Mouse (Mus musculus): ENCODE data around the gene Rad54l2. TPM values are rescaled to one million over a fixed set of nuclear protein-coding genes. Genes with fewer than 3 reads are reported as not detected.

The Rad54l2 gene
- total and polyA plus RNA-seq, 2 experiments from 2014 or later: 3.6 to 22.7 TPM

DNA sequence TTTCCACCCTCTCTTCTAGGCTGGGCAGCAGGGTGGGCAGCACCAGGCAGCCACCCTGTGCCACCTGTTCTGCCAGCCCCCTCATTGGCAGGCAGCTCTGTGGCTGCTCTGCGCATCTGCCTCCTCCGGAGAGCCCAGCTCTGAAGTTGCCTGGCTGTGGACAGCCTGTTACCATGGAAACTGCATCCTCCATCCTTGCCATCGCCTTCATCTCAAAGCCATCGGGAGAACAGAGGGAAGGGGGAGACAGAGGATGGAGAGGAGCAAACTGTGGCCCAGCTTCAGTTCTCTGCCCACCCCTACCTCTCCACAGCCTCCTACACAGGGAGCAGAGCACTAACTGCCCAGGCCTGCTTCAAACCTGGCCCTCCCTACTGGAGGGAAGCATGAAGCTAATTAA is 124.6 kb downstream of the Rad54l2 start:
- ATAC-seq: peak; percentile 94
- Histone ChIP-seq H3K27ac (ENCODE audit: low read depth, low read length) (peak overlapping the region; percentile 88), H3K4me2 (ENCODE audit: low read depth) (peak overlapping the region; percentile 17; the same call in 1 of the 2 replicates), H3K36me3 (ENCODE audit: insufficient read depth) (peaks cover 47% of the 10 kb centered on the region), H3K9me3 (ENCODE audit: low read length) (no peaks in the 10 kb centered on the region), H3K27me3 (ENCODE audit: insufficient read depth, low read length) (no peaks in the 10 kb centered on the region), H3K9ac (peak overlapping the region; percentile 22; the same call in 1 of the 2 replicates), H3K4me1 (ENCODE audit: insufficient read depth) (peaks cover 22% of the 10 kb centered on the region), H3K4me3 (ENCODE audit: low read depth, low read length) (no peak overlapping the region)
- no peak for TF ChIP-seq CTCF (IDR thresholded peaks at IDR 0.05; ENCODE audit: low read depth)
- 13% methylated on average over 4 of the region's 4 CpGs for WGBS
- peak; percentile 85 for DNase-seq

GRCm38 (mm10) chr9:106663200-106663599 is 125.8 kb downstream of the Rad54l2 start:
- WGBS: 72% methylated on average over 6 of the region's 6 CpGs
- no peak overlapping the region for H3K27ac ChIP-seq (ENCODE audit: low read depth, low read length)
- TF ChIP-seq CTCF (IDR thresholded peaks at IDR 0.05; ENCODE audit: low read depth): no peak
- H3K4me3 ChIP-seq (ENCODE audit: low read depth, low read length): no peak overlapping the region
- peaks cover 22% of the 10 kb centered on the region for H3K4me1 ChIP-seq (ENCODE audit: insufficient read depth)
- no peaks in the 10 kb centered on the region for H3K9me3 ChIP-seq (ENCODE audit: low read length)
- H3K4me2 ChIP-seq (ENCODE audit: low read depth): no peak overlapping the region
- no peak overlapping the region for H3K9ac ChIP-seq
- ATAC-seq: no peak
- no peak for DNase-seq
- peaks cover 50% of the 10 kb centered on the region for H3K36me3 ChIP-seq (ENCODE audit: insufficient read depth)
- no peaks in the 10 kb centered on the region for H3K27me3 ChIP-seq (ENCODE audit: insufficient read depth, low read length)

DNA sequence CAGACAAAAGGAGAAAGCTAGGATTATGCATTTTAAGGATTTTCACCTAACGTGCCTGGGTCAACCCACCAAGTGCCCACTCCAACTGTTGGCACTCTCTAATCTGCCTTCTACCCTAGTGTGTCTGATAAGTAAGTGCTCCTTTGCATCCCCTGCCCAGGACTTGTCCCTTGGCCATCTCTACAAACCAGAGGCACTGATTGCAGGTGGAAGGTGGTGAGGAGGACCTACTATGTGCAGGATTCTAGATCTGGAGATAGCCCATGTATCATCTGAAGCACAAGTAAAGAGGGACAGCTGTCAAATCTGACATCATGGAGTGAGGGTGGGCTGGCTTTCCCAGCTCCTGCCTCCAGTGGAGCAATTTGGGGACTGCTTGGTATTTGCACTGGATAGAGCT is 129.1 kb downstream of the Rad54l2 start:
- WGBS: 66% methylated on average over 1 of the region's 1 CpGs
- DNase-seq (no peak), ATAC-seq (no peak)
- H3K27me3 ChIP-seq (ENCODE audit: insufficient read depth, low read length): no peaks in the 10 kb centered on the region
- no peak overlapping the region for H3K4me2 ChIP-seq (ENCODE audit: low read depth)
- peaks cover 31% of the 10 kb centered on the region for H3K36me3 ChIP-seq (ENCODE audit: insufficient read depth)
- no peak overlapping the region for H3K27ac ChIP-seq (ENCODE audit: low read depth, low read length)
- no peak overlapping the region for H3K9ac ChIP-seq
- H3K9me3 ChIP-seq (ENCODE audit: low read length): no peaks in the 10 kb centered on the region
- TF ChIP-seq CTCF (IDR thresholded peaks at IDR 0.05; ENCODE audit: low read depth): no peak
- no peak overlapping the region for H3K4me3 ChIP-seq (ENCODE audit: low read depth, low read length)
- H3K4me1 ChIP-seq (ENCODE audit: insufficient read depth): peaks cover 17% of the 10 kb centered on the region

DNA sequence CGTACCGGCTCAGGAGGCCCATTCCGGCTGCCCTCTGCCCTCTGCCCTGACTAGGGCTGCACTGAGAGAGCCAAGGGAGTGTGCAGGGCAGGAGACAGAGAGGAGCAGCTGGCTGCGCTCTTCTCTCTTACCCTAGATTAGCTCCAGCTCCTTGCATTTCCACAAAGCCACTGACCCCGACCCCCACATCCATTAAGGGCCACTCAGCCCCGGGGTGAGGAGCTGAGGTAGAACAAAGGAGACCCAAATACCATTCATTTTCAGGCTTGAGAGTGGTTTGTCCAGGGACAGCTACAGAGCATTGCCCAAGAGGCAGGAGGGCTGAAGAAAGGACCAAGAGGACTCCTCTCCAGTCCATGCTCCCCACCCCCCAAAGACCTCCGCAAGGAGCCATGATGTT is 129.6 kb downstream of the Rad54l2 start:
- no peak overlapping the region for H3K9ac ChIP-seq
- H3K4me2 ChIP-seq (ENCODE audit: low read depth): no peak overlapping the region
- H3K9me3 ChIP-seq (ENCODE audit: low read length): no peaks in the 10 kb centered on the region
- H3K27me3 ChIP-seq (ENCODE audit: insufficient read depth, low read length): no peaks in the 10 kb centered on the region
- TF ChIP-seq CTCF (IDR thresholded peaks at IDR 0.05; ENCODE audit: low read depth): no peak
- DNase-seq (no peak), ATAC-seq (no peak)
- peaks cover 31% of the 10 kb centered on the region for H3K36me3 ChIP-seq (ENCODE audit: insufficient read depth)
- WGBS: 31% methylated on average over 7 of the region's 7 CpGs
- H3K27ac ChIP-seq (ENCODE audit: low read depth, low read length): no peak overlapping the region
- 0 out of 2 replicates have a peak, but pooled peaks cover 12% of the 10 kb centered on the region for H3K4me1 ChIP-seq (ENCODE audit: insufficient read depth)
- H3K4me3 ChIP-seq (ENCODE audit: low read depth, low read length): no peak overlapping the region

GRCm38 (mm10) chr9:106657592-106657991 is 131.4 kb downstream of the Rad54l2 start:
- H3K4me2 ChIP-seq (ENCODE audit: low read depth): no peak overlapping the region
- H3K27me3 ChIP-seq (ENCODE audit: insufficient read depth, low read length): no peaks in the 10 kb centered on the region
- no peak overlapping the region for H3K27ac ChIP-seq (ENCODE audit: low read depth, low read length)
- DNase-seq (peak; percentile 24), ATAC-seq (peak; percentile 67)
- no peak overlapping the region for H3K9ac ChIP-seq
- WGBS: 30% methylated on average over 5 of the region's 5 CpGs
- H3K4me1 ChIP-seq (ENCODE audit: insufficient read depth): no peaks in the 10 kb centered on the region
- no peaks in the 10 kb centered on the region for H3K9me3 ChIP-seq (ENCODE audit: low read length)
- no peak overlapping the region for H3K4me3 ChIP-seq (ENCODE audit: low read depth, low read length)
- no peak for TF ChIP-seq CTCF (IDR thresholded peaks at IDR 0.05; ENCODE audit: low read depth)
- H3K36me3 ChIP-seq (ENCODE audit: insufficient read depth): peaks cover 31% of the 10 kb centered on the region

DNA sequence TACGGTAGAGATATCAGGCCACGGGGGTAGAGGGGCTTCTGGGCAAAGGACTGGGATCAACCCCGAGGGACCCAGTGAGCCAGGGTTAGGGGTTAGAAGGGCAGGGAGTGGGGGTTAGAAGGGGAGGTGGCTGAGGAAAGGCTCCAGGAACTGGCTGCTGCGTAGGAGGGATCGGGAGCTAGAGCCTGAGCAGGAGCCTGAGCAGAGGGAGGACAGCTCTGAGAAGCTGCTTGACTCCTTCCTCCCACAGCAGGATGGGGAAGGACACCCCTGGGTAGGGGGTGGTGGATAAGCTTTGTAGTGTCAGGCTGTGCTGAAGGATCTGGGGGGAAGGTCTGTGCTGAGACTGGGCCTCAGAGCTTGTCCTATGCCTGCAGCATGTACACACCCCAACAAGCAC is 132.2 kb downstream of the Rad54l2 start:
- WGBS: 40% methylated on average over 5 of the region's 5 CpGs
- no peak overlapping the region for H3K9ac ChIP-seq
- H3K36me3 ChIP-seq (ENCODE audit: insufficient read depth): peaks cover 24% of the 10 kb centered on the region
- peak overlapping the region; percentile 82; the same call in 1 of the 2 replicates for H3K4me2 ChIP-seq (ENCODE audit: low read depth)
- ATAC-seq (no peak), DNase-seq (no peak)
- no peaks in the 10 kb centered on the region for H3K27me3 ChIP-seq (ENCODE audit: insufficient read depth, low read length)
- H3K27ac ChIP-seq (ENCODE audit: low read depth, low read length): no peak overlapping the region
- no peak for TF ChIP-seq CTCF (IDR thresholded peaks at IDR 0.05; ENCODE audit: low read depth)
- H3K4me1 ChIP-seq (ENCODE audit: insufficient read depth): no peaks in the 10 kb centered on the region
- no peak overlapping the region for H3K4me3 ChIP-seq (ENCODE audit: low read depth, low read length)
- no peaks in the 10 kb centered on the region for H3K9me3 ChIP-seq (ENCODE audit: low read length)

DNA sequence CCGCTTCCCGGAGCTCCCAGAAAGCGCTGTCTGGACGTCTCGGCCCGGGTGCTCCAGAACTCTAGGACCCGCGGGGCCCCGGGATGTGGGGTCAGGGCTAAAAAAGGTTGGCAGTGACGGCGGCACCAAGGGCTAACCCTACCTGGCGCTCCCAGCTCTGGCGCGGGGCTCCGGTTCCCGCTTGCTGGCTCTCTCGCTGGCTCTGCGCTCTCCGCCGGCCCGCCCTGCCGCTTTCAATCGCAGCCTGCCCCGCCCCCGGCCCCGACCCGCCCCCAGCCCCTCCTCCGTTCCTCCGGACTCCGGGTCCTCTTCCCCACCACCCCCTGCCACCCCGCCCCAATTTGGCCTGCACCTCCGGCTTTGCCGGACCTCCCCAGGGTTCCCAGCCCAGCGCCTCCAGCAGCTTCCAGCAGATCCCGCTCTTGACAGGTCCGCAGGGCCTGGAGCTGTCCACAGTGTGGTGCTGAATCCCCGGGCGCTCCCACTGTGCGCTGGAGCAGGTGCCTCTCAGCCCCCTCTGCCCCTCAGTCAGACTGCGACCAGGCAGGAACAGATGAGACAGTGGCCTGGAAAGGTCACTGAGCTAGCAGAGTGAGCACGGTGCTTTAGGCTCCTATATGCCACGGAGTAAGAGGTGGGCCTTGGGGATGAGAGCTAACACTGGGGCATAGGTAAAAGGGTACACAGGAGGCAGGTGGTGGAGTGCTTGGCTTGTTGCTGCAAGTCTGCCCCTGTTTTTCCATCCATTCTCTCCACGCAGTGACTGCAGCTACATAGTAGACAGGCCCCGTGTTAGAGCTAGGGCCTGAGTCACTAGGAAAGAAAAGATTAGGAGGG is 132.9 kb downstream of the Rad54l2 start, which contains the start of gene Grm2:
Gene Grm2, minus strand, starts transcription at position 199 of the 837 bp plus-strand sequence.
- TF ChIP-seq CTCF (IDR thresholded peaks at IDR 0.05; ENCODE audit: low read depth): peak; percentile 12; the same call in 1 of the 2 replicates
- Histone ChIP-seq H3K36me3 (ENCODE audit: insufficient read depth) (peaks cover 17% of the 10 kb centered on the region), H3K4me3 (ENCODE audit: low read depth, low read length) (peak within 1 kb of the TSS; percentile 58), H3K27ac (ENCODE audit: low read depth, low read length) (peak within 1 kb of the TSS; percentile 35; the same call in 1 of the 2 replicates), H3K9me3 (ENCODE audit: low read length) (no peaks in the 10 kb centered on the region), H3K27me3 (ENCODE audit: insufficient read depth, low read length) (no peaks in the 10 kb centered on the region), H3K4me2 (ENCODE audit: low read depth) (peak within 1 kb of the TSS; percentile 82), H3K9ac (peak within 1 kb of the TSS; percentile 63), H3K4me1 (ENCODE audit: insufficient read depth) (no peaks in the 10 kb centered on the region)
- DNase-seq (peak; percentile 56), ATAC-seq (peak; percentile 68)
- under 1% methylated on average over 31 of the region's 44 CpGs for WGBS

Measured in forebrain, postnatal 0 days (tissue).